Mouse (Mus musculus) intestine, postnatal 0 days (tissue): ENCODE measurements around the gene Mfsd11. TPM values are rescaled to one million over a fixed set of nuclear protein-coding genes. Genes with fewer than 3 reads are reported as not detected.

Experiments used
- ATAC-seq: fragments of 200-750 bp; cut with Nextera tagmentation; 2 replicates; pipeline ENCODE4 v1.8.0; 2017; ENCODE audit warnings: mild to moderate bottlenecking, moderate TSS enrichment, moderate library complexity
- H3K27ac ChIP-seq: fragments of 300-500 bp; sonication (generic); 2 replicates; pipeline ENCODE4 v1.5.1; 2014; ENCODE audit warnings: mild to moderate bottlenecking, low read depth, low read length, moderate library complexity
- H3K27me3 ChIP-seq: fragments of 300-500 bp; sonication (generic); replicated peaks from 2 replicates; pipeline ENCODE4 v1.6.1; 2014; ENCODE audit warnings: low read length, mixed read lengths; ENCODE audit not compliant: control insufficient read depth, insufficient read depth
- H3K36me3 ChIP-seq: fragments of 300-500 bp; sonication (generic); 2 replicates; pipeline ENCODE4 v1.6.1; 2014; ENCODE audit warnings: mild to moderate bottlenecking, moderate library complexity; ENCODE audit not compliant: control insufficient read depth, insufficient read depth
- H3K4me1 ChIP-seq: fragments of 300-500 bp; sonication (generic); replicated peaks from 2 replicates; pipeline ENCODE4 v1.6.1; 2014; ENCODE audit warnings: antibody characterized with exemption, low read length, mixed read lengths; ENCODE audit not compliant: control insufficient read depth, insufficient read depth
- H3K4me2 ChIP-seq: fragments of 300-500 bp; sonication (generic); replicated peaks from 2 replicates; pipeline ENCODE4 v1.6.1; 2014; ENCODE audit warnings: low read depth, mild to moderate bottlenecking, moderate library complexity
- H3K4me3 ChIP-seq: fragments of 300-500 bp; sonication (generic); 2 replicates; pipeline ENCODE4 v1.5.1; 2014; ENCODE audit warnings: low read depth, low read length
- H3K9ac ChIP-seq: fragments of 300-500 bp; sonication (generic); 2 replicates; pipeline ENCODE4 v1.6.1; 2014; ENCODE audit warnings: mild to moderate bottlenecking, low read depth, low read length
- H3K9me3 ChIP-seq: fragments of 300-500 bp; sonication (generic); 2 replicates; pipeline ENCODE4 v1.6.1; 2016; ENCODE audit warnings: mixed run types; ENCODE audit not compliant: control insufficient read depth
- CTCF ChIP-seq: sonication (generic); IDR thresholded peaks from 2 replicates; pipeline ENCODE4 v1.5.1; 2016; ENCODE audit warnings: low read depth, mild to moderate bottlenecking, control low read depth, antibody characterized with exemption, moderate library complexity
- WGBS: fragments of 180-500 bp; shearing (Covaris S2); extraction: QIAGEN DNeasy Blood & Tissue Kit; methylation state at CpG from one replicate; pipeline ENCODE4 v1.1.7; 2014; 5-methylcytosine and 5-hydroxymethylcytosine counted together
- polyA plus RNA-seq: library from polyadenylated mRNA; unstranded; fragments of >200 nt; fragmentation: Nextera tagmentation; extraction: Ambion mirVana; gene quantifications from 2 replicates; pipeline ENCODE4 v1.2.1, GENCODE M21; 2015

Mfsd11 gene
- polyA plus RNA-seq, 1 experiment from 2014 or later, result 100 TPM

DNA sequence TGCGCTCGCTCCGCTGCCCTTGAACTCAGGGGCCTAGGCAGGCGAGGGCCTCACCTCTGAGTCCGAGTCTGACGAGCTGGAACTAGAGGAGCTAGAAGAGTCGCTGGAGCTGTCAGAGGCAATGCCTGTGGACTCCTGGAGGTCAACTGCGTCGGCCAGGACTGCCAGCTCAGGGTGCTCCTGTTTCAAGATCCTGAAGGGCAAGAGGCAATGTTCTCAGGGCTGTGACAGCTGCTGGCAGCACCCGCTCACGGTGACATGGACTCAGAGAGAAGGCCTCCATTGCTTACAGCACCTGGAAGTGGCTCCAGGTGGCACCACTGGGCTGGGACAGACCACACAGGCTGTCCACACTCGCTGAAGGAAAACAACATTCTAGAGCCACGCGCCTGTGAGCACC, 13.3 kb upstream of the Mfsd11 start:
- Histone ChIP-seq H3K4me3 (no peak overlapping the region), H3K9me3 (no peaks in the 10 kb centered on the region), H3K27ac (peak overlapping the region; percentile 50), H3K27me3 (no peaks in the 10 kb centered on the region), H3K4me1 (peaks cover 11% of the 10 kb centered on the region; the same call in 1 of the 2 replicates), H3K4me2 (no peak overlapping the region), H3K9ac (no peak overlapping the region), H3K36me3 (peaks cover 63% of the 10 kb centered on the region)
- peak; percentile 48 for TF ChIP-seq CTCF
- no peak for ATAC-seq
- 76% methylated on average over 14 of the region's 14 CpGs for WGBS

DNA sequence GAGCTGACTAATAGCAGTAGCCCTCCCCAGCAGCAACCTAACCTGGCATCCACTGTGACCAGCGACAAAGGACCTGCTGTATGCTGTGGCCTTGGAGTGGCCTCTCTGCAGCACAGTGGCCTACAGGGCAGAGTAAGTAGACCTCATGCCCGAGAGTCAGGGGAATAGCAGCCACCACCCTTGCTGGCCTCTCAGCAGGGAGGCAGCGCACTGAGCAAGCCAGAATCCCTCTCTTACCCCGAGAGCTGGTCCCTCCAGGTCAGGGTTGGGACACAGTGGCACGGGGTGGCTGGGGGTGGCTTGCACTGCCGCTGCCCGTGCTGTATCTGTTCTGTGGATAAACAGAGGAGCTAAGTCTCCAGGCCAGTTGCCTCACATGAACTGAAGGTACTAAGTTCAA, 12.6 kb upstream of the Mfsd11 start:
- H3K4me3 ChIP-seq, result no peak overlapping the region
- H3K27me3 ChIP-seq, result no peaks in the 10 kb centered on the region
- peaks cover 11% of the 10 kb centered on the region; the same call in 1 of the 2 replicates for H3K4me1 ChIP-seq
- 0 out of 2 replicates have a peak overlapping the region, but pooled peaks have one; percentile 8 for H3K27ac ChIP-seq
- H3K9ac ChIP-seq, result no peak overlapping the region
- no peaks in the 10 kb centered on the region for H3K9me3 ChIP-seq
- ATAC-seq, result no peak
- 54% methylated on average over 7 of the region's 7 CpGs for WGBS
- peak overlapping the region; percentile 40 for H3K4me2 ChIP-seq
- no peak for TF ChIP-seq CTCF
- H3K36me3 ChIP-seq, result peaks cover 58% of the 10 kb centered on the region

DNA sequence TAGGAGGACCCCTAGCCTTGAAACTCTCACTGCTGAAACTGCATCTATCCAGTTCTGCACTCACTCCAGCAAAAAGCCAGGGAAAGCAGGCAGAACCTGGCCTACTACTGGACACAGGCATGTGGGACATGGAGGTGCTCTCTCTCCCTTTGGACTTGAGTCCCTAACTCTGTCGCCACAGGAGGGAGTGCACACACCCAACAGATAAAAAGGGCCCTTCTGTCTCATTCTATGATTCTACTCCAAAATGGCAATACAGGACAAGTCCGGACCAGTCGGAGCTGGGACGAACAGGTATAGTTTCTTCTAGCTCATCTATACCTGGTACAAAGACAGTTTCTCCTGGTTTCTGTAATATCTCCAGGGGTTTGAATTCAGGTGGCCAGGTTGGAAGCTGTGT, 11.5 kb upstream of the Mfsd11 start:
- no peaks in the 10 kb centered on the region for H3K27me3 ChIP-seq
- H3K4me1 ChIP-seq, result peaks cover 11% of the 10 kb centered on the region; the same call in 1 of the 2 replicates
- peak overlapping the region; percentile 69 for H3K4me2 ChIP-seq
- TF ChIP-seq CTCF, result peak; percentile 40; the same call in 1 of the 2 replicates
- WGBS, result 55% methylated on average over 4 of the region's 4 CpGs
- H3K36me3 ChIP-seq, result peaks cover 48% of the 10 kb centered on the region
- H3K4me3 ChIP-seq, result peak overlapping the region; percentile 78; the same call in 1 of the 2 replicates
- peak overlapping the region; percentile 15 for H3K27ac ChIP-seq
- H3K9ac ChIP-seq, result peak overlapping the region; percentile 31; the same call in 1 of the 2 replicates
- ATAC-seq, result no peak
- no peaks in the 10 kb centered on the region for H3K9me3 ChIP-seq

DNA sequence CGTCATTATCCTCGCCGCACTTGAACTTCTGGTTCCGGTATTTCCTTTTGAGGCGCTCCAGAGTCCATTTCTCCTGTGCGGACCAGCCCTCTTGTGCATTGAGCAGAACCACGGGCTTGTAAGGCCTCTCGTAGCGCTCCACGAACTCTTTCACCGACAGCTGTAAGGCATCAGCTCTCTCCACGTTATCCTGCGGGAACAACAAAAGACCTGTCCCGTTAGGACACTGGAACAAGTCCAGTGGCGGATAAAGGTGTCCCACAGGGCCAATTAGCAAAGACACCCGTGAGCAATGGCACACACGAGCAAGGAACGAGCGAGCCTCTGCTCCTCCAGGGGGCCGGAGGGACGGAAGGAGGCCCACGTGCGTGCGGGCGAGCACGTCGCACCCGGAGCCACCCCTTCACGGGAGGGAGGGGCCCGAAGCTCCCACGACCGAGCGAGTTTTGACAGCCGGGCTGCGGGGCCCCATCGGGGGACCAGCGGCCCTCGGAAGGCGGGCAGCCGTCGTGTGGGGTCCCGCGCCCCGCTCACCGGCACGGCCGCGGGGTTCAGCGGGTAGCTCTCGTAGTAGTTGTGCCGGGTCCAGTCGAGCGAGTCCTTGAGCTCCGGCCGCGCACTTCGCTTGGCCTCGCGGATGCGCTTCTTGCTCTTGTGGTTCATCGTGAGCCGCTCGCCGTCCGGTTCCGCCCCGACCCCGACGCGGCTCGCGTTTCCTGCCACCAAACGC, 9.5 kb upstream of the Mfsd11 start:
- H3K9me3 ChIP-seq, result no peaks in the 10 kb centered on the region
- peak; percentile 53 for TF ChIP-seq CTCF
- no peaks in the 10 kb centered on the region for H3K27me3 ChIP-seq
- H3K4me2 ChIP-seq, result peak overlapping the region; percentile 69
- peak; percentile 44 for ATAC-seq
- H3K4me1 ChIP-seq, result peaks cover 11% of the 10 kb centered on the region; the same call in 1 of the 2 replicates
- peak overlapping the region; percentile 99 for H3K27ac ChIP-seq
- H3K4me3 ChIP-seq, result peak overlapping the region; percentile 78
- H3K36me3 ChIP-seq, result peaks cover 31% of the 10 kb centered on the region
- peak overlapping the region; percentile 89 for H3K9ac ChIP-seq
- under 1% methylated on average over 63 of the region's 73 CpGs for WGBS

DNA sequence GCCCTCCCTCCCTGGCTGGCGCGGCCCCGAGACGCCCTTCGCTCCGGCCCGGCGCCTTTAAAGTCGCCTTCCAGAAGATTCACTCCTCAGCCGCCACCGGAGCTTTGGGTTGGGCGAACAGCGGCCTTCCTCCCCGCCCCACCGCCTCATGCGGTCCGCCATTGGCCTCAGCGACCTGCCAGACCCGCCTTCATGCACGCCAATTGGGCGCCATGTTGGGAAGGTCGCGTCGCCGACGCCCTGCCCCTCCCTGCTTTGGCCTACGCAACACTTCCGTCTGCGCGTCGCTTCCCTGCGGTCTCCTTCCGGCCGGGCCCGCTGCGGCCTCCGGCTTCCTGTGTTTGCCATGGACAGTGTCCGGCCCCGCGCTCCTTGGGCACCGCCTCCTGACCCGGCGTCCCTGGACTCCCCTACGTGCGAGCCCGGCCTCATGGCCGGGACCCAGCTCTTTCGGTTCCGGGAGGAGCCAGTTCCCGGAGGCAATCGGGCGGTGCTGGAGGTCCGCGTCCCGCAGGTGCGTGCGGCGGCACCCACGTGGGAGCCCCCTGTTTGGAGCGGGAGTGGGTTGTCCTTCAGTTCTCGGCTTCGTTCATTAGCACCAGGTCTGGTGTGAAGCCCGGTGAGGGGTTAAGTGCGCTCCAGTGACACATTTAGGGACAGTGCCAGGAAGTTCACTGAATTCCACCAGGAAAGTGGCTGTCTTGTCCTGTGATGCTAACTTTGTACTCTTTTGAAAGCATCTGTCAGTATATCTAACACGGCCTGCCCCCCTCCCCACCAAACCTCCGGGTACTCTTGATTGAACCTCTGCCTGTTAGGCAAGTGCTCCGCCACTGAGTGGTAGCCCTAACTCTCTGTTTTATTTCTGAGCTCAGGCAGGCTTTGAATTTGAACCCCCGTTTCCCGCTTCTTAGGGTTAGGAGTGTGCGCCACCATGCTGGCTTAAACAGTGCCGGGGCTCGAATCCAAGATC, 8.7 kb upstream of the Mfsd11 start, which contains the start of the genes Mettl23 and Jmjd6:
Gene Mettl23 (plus strand): TSS at position 18 of the 973 bp plus-strand sequence.
Gene Jmjd6 (minus strand): TSS at position 189 of the 973 bp plus-strand sequence.
- H3K9ac ChIP-seq, result peak within 1 kb of the TSS; percentile 89
- peaks cover 11% of the 10 kb centered on the region; the same call in 1 of the 2 replicates for H3K4me1 ChIP-seq
- TF ChIP-seq CTCF, result no peak
- H3K27ac ChIP-seq, result peak within 1 kb of the TSS; percentile 99
- no peaks in the 10 kb centered on the region for H3K27me3 ChIP-seq
- H3K36me3 ChIP-seq, result peaks cover 31% of the 10 kb centered on the region
- ATAC-seq, result peak; percentile 93
- H3K9me3 ChIP-seq, result no peaks in the 10 kb centered on the region
- peak within 1 kb of the TSS; percentile 78 for H3K4me3 ChIP-seq
- under 1% methylated on average over 72 of the region's 72 CpGs for WGBS
- peak within 1 kb of the TSS; percentile 69 for H3K4me2 ChIP-seq
